Mouse (Mus musculus): ENCODE measurements at regions not wholly inside any gene's neighbourhood (a gene's known extent, or its start where the extent isn't known, plus 50 kb on each side); places are given as distances from the start of the nearest gene placed in this dataset.

DNA sequence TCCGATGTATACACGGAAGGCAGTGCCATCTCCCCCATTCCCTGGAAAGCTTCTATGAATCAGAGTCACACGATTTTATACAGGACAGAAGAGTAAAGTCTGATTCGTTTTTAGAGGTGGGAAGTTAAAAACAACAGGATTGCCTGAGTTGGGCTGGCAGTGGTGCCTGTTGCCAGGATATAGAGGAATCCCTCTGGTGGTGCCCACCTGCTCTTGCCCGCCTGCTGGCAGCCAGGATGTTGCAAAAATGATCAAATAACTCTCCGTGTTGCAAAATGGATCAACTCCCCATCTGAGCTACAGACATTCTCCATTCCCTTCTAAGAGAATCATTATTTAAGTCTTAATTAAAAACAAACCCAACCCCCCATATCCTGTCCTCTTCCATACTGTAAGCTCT, 414.0 kb downstream of the Prdm2 start:
- TF ChIP-seq POLR2A (IDR thresholded peaks at IDR 0.05; ENCODE audit: low read depth, low read length) (no peak), ZMIZ1 (IDR thresholded peaks at IDR 0.05; ENCODE audit: low read depth, low read length) (no peak)

Measured in CH12.LX (cell line).